Mouse (Mus musculus) forebrain, embryonic 10.5 days (tissue): Measurements from ENCODE around the gene Wnt2b. TPM values are rescaled to one million over a fixed set of nuclear protein-coding genes. Genes with fewer than 3 reads are reported as not detected.

ENCODE experiments used
- DNase-seq: peaks from one replicate; pipeline ENCODE4 v3.0.0-alpha.2; 2017; ENCODE audit warnings: low spot score; ENCODE audit errors: extremely low spot score
- H3K27ac ChIP-seq: fragments of 300-500 bp; sonication (generic); 2 replicates; pipeline ENCODE4 v1.5.1; 2016; ENCODE audit warnings: mild to moderate bottlenecking
- H3K27me3 ChIP-seq: fragments of 300-500 bp; sonication (generic); 2 replicates; pipeline ENCODE4 v1.6.1; 2016; ENCODE audit warnings: mild to moderate bottlenecking; ENCODE audit not compliant: poor library complexity, severe bottlenecking
- H3K36me3 ChIP-seq: fragments of 300-500 bp; sonication (generic); replicated peaks from 2 replicates; pipeline ENCODE4 v1.6.1; 2016; ENCODE audit warnings: mild to moderate bottlenecking, moderate library complexity
- H3K4me1 ChIP-seq: fragments of 300-500 bp; sonication (generic); 2 replicates; pipeline ENCODE4 v1.6.1; 2016
- H3K4me3 ChIP-seq: fragments of 300-500 bp; sonication (generic); 2 replicates; pipeline ENCODE4 v1.5.1; 2016; ENCODE audit warnings: mild to moderate bottlenecking, moderate library complexity
- H3K9me3 ChIP-seq: fragments of 300-500 bp; sonication (generic); 2 replicates; pipeline ENCODE4 v1.6.1; 2016; ENCODE audit warnings: mild to moderate bottlenecking, moderate library complexity
- WGBS: fragments of 180-500 bp; shearing (Covaris S2); methylation state at CpG from one replicate; pipeline ENCODE4 v1.1.7; 2016; 5-methylcytosine and 5-hydroxymethylcytosine counted together
- polyA plus RNA-seq: library from polyadenylated mRNA; unstranded; fragments of >200 nt; fragmentation: Nextera tagmentation; extraction: Ambion mirVana; gene quantifications from 2 replicates; pipeline ENCODE4 v1.2.1, GENCODE M21; 2016

The Wnt2b gene
- polyA plus RNA-seq, 1 experiment from 2014 or later, result 0.58 TPM

GRCm38 (mm10) chr3:104993800-104994199 lies 32.1 kb upstream of the Wnt2b start:
- Histone ChIP-seq H3K36me3 (no peaks in the 10 kb centered on the region), H3K27me3 (no peaks in the 10 kb centered on the region), H3K9me3 (no peaks in the 10 kb centered on the region), H3K4me3 (no peak overlapping the region), H3K27ac (peak overlapping the region; percentile 7; the same call in 1 of the 2 replicates), H3K4me1 (peaks cover 36% of the 10 kb centered on the region)
- no peak for DNase-seq
- WGBS, result 55% methylated on average over 4 of the region's 4 CpGs

DNA sequence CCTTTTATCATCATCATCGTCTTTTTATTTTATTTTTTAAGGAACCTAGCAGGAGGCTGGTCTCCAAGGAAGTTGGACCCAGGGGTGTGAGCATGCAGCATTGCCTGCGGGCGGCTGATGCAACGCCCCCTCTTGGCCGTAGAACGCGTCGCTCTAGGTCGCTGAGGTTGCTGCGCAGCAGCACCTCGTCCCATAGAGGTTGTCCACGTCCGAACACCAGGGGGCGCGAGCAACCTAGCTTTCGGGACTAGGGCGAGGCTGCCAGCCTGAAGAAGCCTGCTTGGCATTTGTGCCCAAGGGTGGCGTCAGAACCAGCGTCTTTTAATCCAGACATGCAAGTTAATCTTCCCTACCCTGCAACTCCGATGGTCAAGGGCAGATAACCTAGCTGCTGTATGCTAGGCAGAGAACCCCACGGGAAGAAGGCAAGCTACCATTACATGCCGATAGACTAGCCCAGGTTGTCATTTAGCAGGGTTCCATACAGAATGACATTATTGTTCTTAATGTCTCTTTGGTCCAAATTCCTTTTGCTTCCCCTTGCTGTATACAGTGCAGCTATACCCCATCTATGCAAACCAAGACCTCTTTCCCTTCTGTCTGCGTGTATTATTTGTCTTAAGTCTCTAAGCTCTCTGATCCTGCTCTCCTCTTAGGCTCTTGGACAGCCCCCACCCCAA lies 31.1 kb upstream of the Wnt2b start:
- DNase-seq, result peak; percentile 79
- WGBS, result 13% methylated on average over 23 of the region's 23 CpGs
- H3K27ac ChIP-seq, result no peak overlapping the region
- no peaks in the 10 kb centered on the region for H3K36me3 ChIP-seq
- no peak overlapping the region for H3K4me3 ChIP-seq
- no peaks in the 10 kb centered on the region for H3K27me3 ChIP-seq
- no peaks in the 10 kb centered on the region for H3K9me3 ChIP-seq
- peaks cover 27% of the 10 kb centered on the region for H3K4me1 ChIP-seq

DNA sequence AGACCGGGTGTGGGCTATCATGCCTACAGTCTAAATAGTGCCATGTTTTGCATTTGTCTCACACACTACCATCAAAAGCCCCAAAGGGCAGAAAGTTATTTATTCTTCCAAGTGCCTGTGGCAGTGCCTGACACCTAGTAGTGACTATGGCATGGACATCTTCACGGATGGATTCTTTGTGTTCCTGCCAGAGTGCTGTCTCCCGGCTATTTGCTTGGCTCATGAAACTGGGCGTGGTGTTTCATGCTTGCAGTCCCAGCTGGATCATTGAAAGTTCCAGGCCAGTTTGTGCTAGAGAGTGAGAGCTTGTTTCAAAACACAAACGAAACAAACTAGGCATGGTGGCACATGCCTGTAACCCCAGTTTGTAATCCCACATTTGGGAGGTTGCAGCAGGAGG lies 30.0 kb upstream of the Wnt2b start:
- no peak for DNase-seq
- Histone ChIP-seq H3K36me3 (no peaks in the 10 kb centered on the region), H3K9me3 (no peaks in the 10 kb centered on the region), H3K27me3 (no peaks in the 10 kb centered on the region), H3K4me3 (no peak overlapping the region), H3K4me1 (peaks cover 17% of the 10 kb centered on the region), H3K27ac (no peak overlapping the region)
- 91% methylated on average over 5 of the region's 5 CpGs for WGBS

DNA sequence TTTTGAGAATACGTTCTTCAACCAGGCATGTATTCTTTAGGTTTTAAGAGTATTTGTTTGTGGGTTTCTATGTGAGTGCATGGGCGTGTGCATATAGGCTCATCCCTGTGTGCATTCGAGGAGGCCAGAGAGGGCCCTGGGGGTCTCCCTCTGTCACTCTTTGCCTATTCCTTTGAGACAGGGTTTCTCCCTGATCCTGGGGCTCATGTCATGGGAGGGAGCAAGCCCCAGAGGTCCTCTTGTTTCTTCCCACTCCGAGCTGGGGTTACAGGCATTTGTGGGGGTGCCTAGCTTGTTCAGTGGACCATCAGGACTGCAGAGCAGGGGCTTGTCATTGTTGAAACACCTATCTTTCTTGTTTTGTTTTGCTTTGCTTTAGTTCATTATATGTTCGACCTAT lies 26.2 kb upstream of the Wnt2b start:
- Histone ChIP-seq H3K36me3 (no peaks in the 10 kb centered on the region), H3K27ac (no peak overlapping the region), H3K4me1 (peaks cover 4% of the 10 kb centered on the region), H3K27me3 (no peaks in the 10 kb centered on the region), H3K4me3 (no peak overlapping the region), H3K9me3 (no peaks in the 10 kb centered on the region)
- no peak for DNase-seq
- 81% methylated on average over 5 of the region's 5 CpGs for WGBS

DNA sequence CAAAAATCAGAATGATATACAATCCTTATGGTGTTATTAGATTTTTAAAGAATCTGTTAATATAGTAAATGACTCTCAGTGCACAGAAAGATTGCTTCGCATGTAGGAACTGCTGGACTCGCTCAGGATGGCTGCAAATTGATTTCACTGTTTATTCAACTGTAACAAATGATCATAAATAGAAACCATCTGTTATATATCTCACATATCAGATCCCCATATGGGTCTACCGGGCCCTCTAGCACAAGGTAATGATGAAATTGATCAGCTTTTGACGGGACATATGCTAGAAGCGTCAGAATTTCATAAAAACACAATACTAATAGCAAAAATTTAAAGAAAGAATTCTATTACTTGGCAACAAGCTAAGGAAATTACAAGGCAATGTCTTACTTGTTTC lies 18.0 kb upstream of the Wnt2b start:
- no peaks in the 10 kb centered on the region for H3K36me3 ChIP-seq
- no peak for DNase-seq
- WGBS, result 70% methylated on average over 5 of the region's 5 CpGs
- H3K9me3 ChIP-seq, result no peaks in the 10 kb centered on the region
- H3K27me3 ChIP-seq, result no peaks in the 10 kb centered on the region
- no peak overlapping the region for H3K4me3 ChIP-seq
- no peaks in the 10 kb centered on the region for H3K4me1 ChIP-seq
- H3K27ac ChIP-seq, result no peak overlapping the region

- DNase-seq, result peak; percentile 86
- Histone ChIP-seq H3K27ac (peak overlapping the region; percentile 86), H3K36me3 (no peaks in the 10 kb centered on the region)
Observed at GRCm38 (mm10) chr3:104967548-104968300, 6.0 kb upstream of the Wnt2b start.

GRCm38 (mm10) chr3:104965991-104966554 lies 4.4 kb upstream of the Wnt2b start:
- H3K27me3 ChIP-seq, result peaks cover 69% of the 10 kb centered on the region
- H3K4me1 ChIP-seq, result peaks cover 60% of the 10 kb centered on the region
- no peak overlapping the region for H3K27ac ChIP-seq

More at GRCm38 (mm10) chr3:104967548-104968300, 6.0 kb upstream of the Wnt2b start:
- peaks cover 11% of the 10 kb centered on the region; the same call in 1 of the 2 replicates for H3K9me3 ChIP-seq
- H3K4me3 ChIP-seq, result peak overlapping the region; percentile 62
- under 1% methylated on average over 49 of the region's 49 CpGs for WGBS
- peaks cover 43% of the 10 kb centered on the region for H3K4me1 ChIP-seq
- peaks cover 53% of the 10 kb centered on the region for H3K27me3 ChIP-seq

DNA sequence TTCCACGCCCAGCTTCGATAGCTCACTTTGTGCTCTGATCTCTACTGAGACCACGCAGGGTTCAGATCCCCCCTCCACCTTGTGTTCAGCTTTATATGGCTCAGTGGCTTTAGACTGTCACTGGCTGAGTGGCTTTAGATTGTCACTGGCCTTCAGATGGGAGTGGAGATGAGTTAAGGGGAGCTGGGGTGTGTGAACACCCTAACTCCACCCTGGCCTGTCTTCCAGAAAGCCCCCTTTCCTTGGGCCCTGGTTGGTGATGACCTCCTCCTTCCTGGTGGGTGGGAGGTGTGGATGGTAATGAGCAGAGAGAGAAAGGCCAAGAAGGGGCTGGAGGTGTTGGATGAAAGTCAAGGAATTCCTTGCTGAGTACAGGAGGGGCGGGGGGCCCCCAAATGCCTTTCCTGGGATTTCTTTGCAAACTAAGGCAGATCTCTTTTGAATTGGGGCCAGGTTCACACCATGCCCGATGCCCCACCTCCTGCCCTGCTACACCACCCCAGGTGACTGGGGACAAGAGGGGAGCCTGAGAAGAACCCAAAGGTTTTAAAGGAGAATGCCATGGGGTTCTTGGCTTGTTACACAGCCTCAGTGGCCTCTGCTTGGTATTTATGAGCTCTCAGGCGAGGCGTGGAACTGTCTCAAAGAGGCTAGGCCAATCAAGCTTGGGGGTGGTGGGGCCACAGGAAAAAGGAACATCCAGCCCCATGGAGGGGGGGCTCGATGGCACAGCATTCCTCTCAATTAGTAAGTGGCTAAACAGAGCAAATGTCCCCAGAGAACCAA lies 3.5 kb upstream of the Wnt2b start:
- Histone ChIP-seq H3K4me3 (no peak overlapping the region), H3K9me3 (peaks cover 1% of the 10 kb centered on the region; the same call in 1 of the 2 replicates), H3K27me3 (peaks cover 77% of the 10 kb centered on the region), H3K36me3 (no peaks in the 10 kb centered on the region), H3K4me1 (peaks cover 68% of the 10 kb centered on the region), H3K27ac (no peak overlapping the region)
- WGBS, result 80% methylated on average over 8 of the region's 8 CpGs
- DNase-seq, result no peak

More at GRCm38 (mm10) chr3:104965991-104966554, 4.4 kb upstream of the Wnt2b start:
- no peaks in the 10 kb centered on the region for H3K36me3 ChIP-seq
- H3K9me3 ChIP-seq, result peaks cover 9% of the 10 kb centered on the region; the same call in 1 of the 2 replicates
- no peak overlapping the region for H3K4me3 ChIP-seq
- no peak for DNase-seq
- 83% methylated on average over 7 of the region's 7 CpGs for WGBS

DNA sequence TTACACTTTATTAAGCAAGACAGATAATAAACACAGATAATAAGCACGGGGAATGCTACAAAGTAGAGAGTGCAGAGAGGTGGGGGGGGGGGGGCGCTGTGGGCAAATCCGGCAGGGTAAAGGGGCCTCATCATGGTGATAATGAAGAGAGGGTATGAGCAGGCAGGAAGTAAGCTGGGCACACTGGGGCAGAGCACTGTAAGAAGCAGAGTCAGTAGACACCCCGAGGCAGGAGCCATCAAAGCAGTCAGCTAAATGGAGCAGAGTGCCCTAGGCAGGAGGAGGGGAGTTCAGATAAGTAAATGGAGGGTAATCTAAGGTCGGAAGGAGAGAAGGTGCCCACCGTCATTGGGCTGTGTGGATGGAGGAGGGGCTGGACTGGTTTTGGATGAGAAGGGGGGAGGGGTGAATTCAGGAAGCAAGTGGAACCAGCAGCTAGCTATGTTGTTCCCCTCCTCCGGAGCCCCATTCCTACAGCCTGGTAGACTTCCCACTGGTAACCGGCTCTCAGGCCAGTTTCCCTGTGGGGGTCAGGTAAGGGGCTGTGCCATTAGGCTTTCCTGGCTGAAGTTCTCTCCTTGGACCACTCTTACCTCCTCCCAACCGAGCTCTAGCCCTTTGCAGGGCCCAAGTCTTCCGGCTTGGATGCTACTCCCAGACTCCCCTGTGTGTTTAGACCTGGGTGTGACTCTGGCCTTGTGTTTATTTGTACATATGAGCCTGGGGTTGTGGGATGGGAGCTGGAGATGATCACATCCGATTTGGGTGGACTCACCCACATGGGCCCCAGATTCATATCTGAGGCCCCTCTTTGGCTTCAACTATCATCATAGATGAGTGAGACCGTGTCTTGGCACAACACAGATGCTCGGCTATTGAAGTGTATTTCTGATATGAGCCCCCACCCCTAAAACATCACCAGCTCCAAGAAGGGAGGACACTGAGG lies 1.9 kb upstream of the Wnt2b start:
- peaks cover 89% of the 10 kb centered on the region for H3K27me3 ChIP-seq
- H3K36me3 ChIP-seq, result no peaks in the 10 kb centered on the region
- no peak overlapping the region for H3K27ac ChIP-seq
- 27% methylated on average over 13 of the region's 13 CpGs for WGBS
- H3K4me3 ChIP-seq, result no peak overlapping the region
- DNase-seq, result no peak
- no peaks in the 10 kb centered on the region for H3K9me3 ChIP-seq
- peaks cover 73% of the 10 kb centered on the region for H3K4me1 ChIP-seq

- peaks cover 96% of the 10 kb centered on the region for H3K27me3 ChIP-seq
- H3K27ac ChIP-seq, result no peak overlapping the region
- H3K4me3 ChIP-seq, result no peak overlapping the region
- H3K36me3 ChIP-seq, result no peaks in the 10 kb centered on the region
- 7% methylated on average over 5 of the region's 5 CpGs for WGBS
- peaks cover 65% of the 10 kb centered on the region for H3K4me1 ChIP-seq
- DNase-seq, result no peak
- no peaks in the 10 kb centered on the region for H3K9me3 ChIP-seq
Observed at GRCm38 (mm10) chr3:104962866-104963265, 1.1 kb upstream of the Wnt2b start.

- H3K27me3 ChIP-seq, result peaks cover 95% of the 10 kb centered on the region
- 1% methylated on average over 31 of the region's 31 CpGs for WGBS
Observed at GRCm38 (mm10) chr3:104962141-104962611, 455 bp upstream of the Wnt2b start.

More at GRCm38 (mm10) chr3:104962141-104962611, 455 bp upstream of the Wnt2b start:
- no peaks in the 10 kb centered on the region for H3K9me3 ChIP-seq
- H3K36me3 ChIP-seq, result no peaks in the 10 kb centered on the region
- peaks cover 58% of the 10 kb centered on the region for H3K4me1 ChIP-seq
- H3K27ac ChIP-seq, result peak overlapping the region; percentile 63; the same call in 1 of the 2 replicates
- H3K4me3 ChIP-seq, result peak overlapping the region; percentile 55
- DNase-seq, result peak; percentile 50
